Mouse (Mus musculus) limb, embryonic 10.5 days (tissue): ENCODE measurements at regions not wholly inside any gene's neighbourhood (a gene's known extent, or its start where the extent isn't known, plus 50 kb on each side); places are given as distances from the start of the nearest gene placed in this dataset.

Source experiments
- DNase-seq: peaks from one replicate; pipeline ENCODE4 v3.0.0-alpha.2; 2017; ENCODE audit warnings: low spot score
- H3K27ac ChIP-seq: fragments of 300-500 bp; sonication (generic); 2 replicates; pipeline ENCODE4 v1.5.1; 2016; ENCODE audit warnings: mild to moderate bottlenecking
- H3K27me3 ChIP-seq: fragments of 300-500 bp; sonication (generic); 2 replicates; pipeline ENCODE4 v1.6.1; 2016; ENCODE audit warnings: low read depth, mild to moderate bottlenecking; ENCODE audit not compliant: poor library complexity, severe bottlenecking
- H3K36me3 ChIP-seq: fragments of 300-500 bp; sonication (generic); 2 replicates; pipeline ENCODE4 v1.6.1; 2016; ENCODE audit warnings: mild to moderate bottlenecking, moderate library complexity
- H3K4me1 ChIP-seq: fragments of 300-500 bp; sonication (generic); 2 replicates; pipeline ENCODE4 v1.6.1; 2016
- H3K4me3 ChIP-seq: fragments of 300-500 bp; sonication (generic); 2 replicates; pipeline ENCODE4 v1.5.1; 2016; ENCODE audit warnings: mild to moderate bottlenecking, moderate library complexity
- H3K9me3 ChIP-seq: fragments of 300-500 bp; sonication (generic); replicated peaks from 2 replicates; pipeline ENCODE4 v1.6.1; 2016; ENCODE audit warnings: mild to moderate bottlenecking
- WGBS: fragments of 180-500 bp; shearing (Covaris S2); methylation state at CpG from one replicate; pipeline ENCODE4 v1.1.7; 2016; 5-methylcytosine and 5-hydroxymethylcytosine counted together

GRCm38 (mm10) chr3:147445066-147445844, 593.1 kb downstream of the Ttll7 start:
- H3K27ac ChIP-seq, result peak overlapping the region; percentile 68
- 74% methylated on average over 5 of the region's 5 CpGs for WGBS

DNA sequence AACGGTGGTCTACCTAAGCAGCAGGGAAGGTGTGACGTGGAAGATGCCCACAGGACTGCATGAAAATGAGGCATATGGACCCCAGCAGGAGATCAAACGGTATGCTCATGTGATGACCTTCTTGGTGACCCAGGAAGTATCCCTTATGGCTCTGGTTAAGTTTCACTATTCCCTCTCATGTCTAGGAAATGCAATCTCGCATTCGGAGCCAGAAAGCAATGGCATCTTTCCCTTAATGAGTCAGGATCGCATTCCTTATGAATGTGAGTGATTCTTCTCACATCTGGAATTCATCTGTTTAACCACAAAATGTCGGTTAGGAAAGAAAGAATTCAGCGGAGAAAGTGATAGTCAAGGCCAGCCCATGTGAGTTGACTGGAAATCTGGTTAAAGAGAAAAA, 593.7 kb downstream of the Ttll7 start:
- 36% methylated on average over 8 of the region's 8 CpGs for WGBS
- no peaks in the 10 kb centered on the region for H3K36me3 ChIP-seq
- H3K4me3 ChIP-seq, result no peak overlapping the region
- H3K4me1 ChIP-seq, result peaks cover 34% of the 10 kb centered on the region
- no peaks in the 10 kb centered on the region for H3K27me3 ChIP-seq
- DNase-seq, result no peak
- H3K27ac ChIP-seq, result peak overlapping the region; percentile 68
- no peaks in the 10 kb centered on the region for H3K9me3 ChIP-seq

More at GRCm38 (mm10) chr3:147445066-147445844, 593.1 kb downstream of the Ttll7 start:
- no peak for DNase-seq
- Histone ChIP-seq H3K27me3 (no peaks in the 10 kb centered on the region), H3K9me3 (no peaks in the 10 kb centered on the region), H3K4me1 (peaks cover 34% of the 10 kb centered on the region), H3K36me3 (no peaks in the 10 kb centered on the region), H3K4me3 (no peak overlapping the region)

DNA sequence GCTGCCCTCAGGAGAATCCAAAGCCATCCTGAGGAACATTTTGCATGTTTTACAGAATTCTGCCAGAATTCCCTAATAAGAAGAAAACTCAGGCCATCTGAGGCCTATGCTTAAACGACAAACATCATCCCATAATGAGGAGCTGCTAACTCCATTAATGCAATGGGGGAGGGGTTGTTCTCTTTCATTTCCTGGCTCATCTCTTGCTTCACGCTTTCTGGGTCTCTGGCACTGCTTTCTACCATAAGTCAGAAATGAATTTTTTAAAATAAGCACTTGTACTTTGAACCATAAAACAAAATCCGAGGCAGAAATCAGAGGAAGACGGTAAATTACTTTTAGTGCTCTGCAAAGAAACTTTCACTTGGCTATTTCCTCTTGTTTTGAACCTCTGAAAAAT, 600.0 kb downstream of the Ttll7 start:
- no peaks in the 10 kb centered on the region for H3K27me3 ChIP-seq
- 69% methylated on average over 4 of the region's 4 CpGs for WGBS
- no peaks in the 10 kb centered on the region for H3K9me3 ChIP-seq
- H3K4me1 ChIP-seq, result peaks cover 14% of the 10 kb centered on the region
- no peak overlapping the region for H3K4me3 ChIP-seq
- DNase-seq, result no peak
- H3K27ac ChIP-seq, result no peak overlapping the region
- H3K36me3 ChIP-seq, result no peaks in the 10 kb centered on the region

DNA sequence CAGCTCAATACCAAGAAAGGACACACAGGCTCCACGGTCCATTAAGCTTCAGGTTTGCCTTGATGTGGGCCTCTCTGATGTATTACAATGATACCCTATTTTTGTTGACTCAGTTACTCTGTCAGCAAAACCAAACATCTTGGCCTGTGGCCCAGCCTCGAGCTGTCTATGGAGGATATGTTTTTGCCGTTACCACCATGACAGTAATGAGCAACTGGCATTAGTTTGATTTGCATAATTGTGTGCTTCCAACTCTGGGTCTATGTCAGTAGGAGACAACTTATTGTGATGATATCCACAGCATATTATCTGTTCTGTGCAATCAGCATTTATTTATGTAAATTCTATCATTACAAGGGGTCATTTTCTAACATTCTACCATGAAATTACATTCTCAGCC, 603.2 kb downstream of the Ttll7 start:
- H3K4me3 ChIP-seq, result no peak overlapping the region
- no peak for DNase-seq
- H3K36me3 ChIP-seq, result no peaks in the 10 kb centered on the region
- H3K4me1 ChIP-seq, result peaks cover 31% of the 10 kb centered on the region
- no peaks in the 10 kb centered on the region for H3K27me3 ChIP-seq
- no peak overlapping the region for H3K27ac ChIP-seq
- no peaks in the 10 kb centered on the region for H3K9me3 ChIP-seq
- WGBS, result 89% methylated on average over 3 of the region's 3 CpGs

GRCm38 (mm10) chr3:147456294-147456693, 604.1 kb downstream of the Ttll7 start:
- Histone ChIP-seq H3K27ac (no peak overlapping the region), H3K36me3 (no peaks in the 10 kb centered on the region), H3K27me3 (no peaks in the 10 kb centered on the region), H3K4me1 (peaks cover 31% of the 10 kb centered on the region), H3K4me3 (no peak overlapping the region), H3K9me3 (no peaks in the 10 kb centered on the region)
- 81% methylated on average over 4 of the region's 4 CpGs for WGBS
- DNase-seq, result no peak

- no peaks in the 10 kb centered on the region for H3K27me3 ChIP-seq
- no peak overlapping the region for H3K4me3 ChIP-seq
- no peaks in the 10 kb centered on the region for H3K9me3 ChIP-seq
- no peaks in the 10 kb centered on the region for H3K36me3 ChIP-seq
- peak; percentile 42 for DNase-seq
- 12% methylated on average over 4 of the region's 4 CpGs for WGBS
- H3K27ac ChIP-seq, result peak overlapping the region; percentile 76
- peaks cover 19% of the 10 kb centered on the region for H3K4me1 ChIP-seq
Measured at GRCm38 (mm10) chr3:147458115-147458514, 605.9 kb downstream of the Ttll7 start.

DNA sequence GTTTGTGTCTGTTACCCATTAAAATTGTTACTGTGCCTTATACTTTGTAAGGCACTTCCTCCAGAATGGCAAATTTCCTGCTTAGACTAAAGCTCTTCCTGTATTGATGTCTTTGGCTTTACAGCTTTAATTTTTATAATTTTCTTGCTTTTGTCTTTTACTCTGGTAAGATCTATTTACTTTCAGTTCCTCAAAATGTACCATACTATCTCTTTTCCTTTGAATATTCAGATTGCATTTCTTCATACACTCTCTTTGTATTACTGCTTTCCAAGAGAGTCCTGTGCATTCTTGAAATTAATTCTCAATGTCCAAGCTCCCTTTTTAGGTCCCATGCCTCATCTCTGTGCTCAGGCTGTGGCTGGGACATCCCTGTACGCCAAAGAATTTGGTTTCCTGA, 627.7 kb downstream of the Ttll7 start:
- no peak overlapping the region for H3K4me3 ChIP-seq
- no peaks in the 10 kb centered on the region for H3K27me3 ChIP-seq
- DNase-seq, result no peak
- 83% methylated on average over 1 of the region's 1 CpGs for WGBS
- no peaks in the 10 kb centered on the region for H3K36me3 ChIP-seq
- H3K4me1 ChIP-seq, result no peaks in the 10 kb centered on the region
- H3K9me3 ChIP-seq, result no peaks in the 10 kb centered on the region
- no peak overlapping the region for H3K27ac ChIP-seq
